Mouse (Mus musculus) ES-E14 (cell line): Measurements from ENCODE around the gene Cct7. TPM values are rescaled to one million over a fixed set of nuclear protein-coding genes. Genes with fewer than 3 reads are reported as not detected.

Experiments
- DNase-seq: peaks from one replicate; pipeline ENCODE4 v3.0.0-alpha.2; 2013; ENCODE audit warnings: low read depth, low spot score
- H3K27ac ChIP-seq: 2 replicates; pipeline ENCODE4 v1.5.1; 2012; ENCODE audit warnings: low read depth, mild to moderate bottlenecking, low read length, moderate library complexity, mixed read lengths; ENCODE audit not compliant: poor library complexity, insufficient read depth, severe bottlenecking
- H3K36me3 ChIP-seq: 2 replicates; pipeline ENCODE4 v1.6.1; 2012; ENCODE audit warnings: mild to moderate bottlenecking, low read length, moderate library complexity, mixed read lengths; ENCODE audit not compliant: control insufficient read depth, poor library complexity, insufficient read depth, severe bottlenecking
- H3K4me1 ChIP-seq, 2 experiments: fragments of 150-350 bp in 1 of 2; sonication (generic) in 1 of 2; 2 replicates each; pipeline ENCODE4 v1.6.1; 2012; ENCODE audit warnings: low read length in 2 of 2, mild to moderate bottlenecking in 1 of 2, mixed read lengths in 1 of 2; ENCODE audit not compliant: control insufficient read depth in 2 of 2, insufficient read depth in 2 of 2, poor library complexity in 1 of 2
- H3K4me3 ChIP-seq, 2 experiments: fragments of 150-350 bp in 1 of 2; sonication (generic) in 1 of 2; 2 replicates each; pipeline ENCODE4 v1.5.1; 2012; ENCODE audit warnings: low read length in 2 of 2, low read depth in 1 of 2, mild to moderate bottlenecking in 1 of 2, mixed read lengths in 1 of 2; ENCODE audit not compliant: insufficient read depth in 1 of 2, poor library complexity in 1 of 2, severe bottlenecking in 1 of 2
- H3K9ac ChIP-seq: 2 replicates; pipeline ENCODE4 v1.6.1; 2012; ENCODE audit warnings: low read depth, mild to moderate bottlenecking, low read length, mixed read lengths; ENCODE audit not compliant: poor library complexity, insufficient read depth, severe bottlenecking
- H3K9me3 ChIP-seq: fragments of 150-350 bp; sonication (generic); 2 replicates; pipeline ENCODE4 v1.6.1; 2012; ENCODE audit warnings: low read depth, mild to moderate bottlenecking, low read length; ENCODE audit not compliant: control insufficient read depth, insufficient read depth
- CHD2 ChIP-seq: IDR thresholded peaks from 2 replicates; pipeline ENCODE4 v1.6.1; 2014; ENCODE audit warnings: mild to moderate bottlenecking, low read depth, low read length, inconsistent platforms
- HCFC1 ChIP-seq: IDR thresholded peaks from 2 replicates; pipeline ENCODE4 v1.6.1; 2012; ENCODE audit warnings: low read length, inconsistent platforms, borderline replicate concordance; ENCODE audit not compliant: insufficient read depth
- MAFK ChIP-seq: IDR thresholded peaks from 2 replicates; pipeline ENCODE4 v1.6.1; 2014; ENCODE audit warnings: mild to moderate bottlenecking, low read depth, low read length, inconsistent platforms; ENCODE audit not compliant: insufficient read depth
- ZC3H11A ChIP-seq: IDR thresholded peaks from 2 replicates; pipeline ENCODE4 v1.6.1; 2012; ENCODE audit warnings: low read depth, mild to moderate bottlenecking, inconsistent platforms, low read length, borderline replicate concordance
- ZNF384 ChIP-seq: IDR thresholded peaks from 2 replicates; pipeline ENCODE4 v1.6.1; 2012; ENCODE audit warnings: low read depth, low read length, inconsistent platforms
- in situ Hi-C, 2 experiments: fragments of 600-800 bp; cut with MboI; formaldehyde crosslinking; loops; one replicate each; pipeline ENCODE4 v1.15.1; 2025; ENCODE audit warnings: low sequenced_read_pairs in 2 of 2, inconsistent platforms in 1 of 2; ENCODE audit not compliant: unreplicated experiment in 2 of 2
- total RNA-seq: library from RNA; depleted of rRNA; stranded (reverse); fragments of 300-350 nt; gene quantifications from 2 replicates; pipeline ENCODE4 v1.2.3, GENCODE M21; 2012

The Cct7 gene
- total RNA-seq, 1 experiment = 584 TPM

DNA sequence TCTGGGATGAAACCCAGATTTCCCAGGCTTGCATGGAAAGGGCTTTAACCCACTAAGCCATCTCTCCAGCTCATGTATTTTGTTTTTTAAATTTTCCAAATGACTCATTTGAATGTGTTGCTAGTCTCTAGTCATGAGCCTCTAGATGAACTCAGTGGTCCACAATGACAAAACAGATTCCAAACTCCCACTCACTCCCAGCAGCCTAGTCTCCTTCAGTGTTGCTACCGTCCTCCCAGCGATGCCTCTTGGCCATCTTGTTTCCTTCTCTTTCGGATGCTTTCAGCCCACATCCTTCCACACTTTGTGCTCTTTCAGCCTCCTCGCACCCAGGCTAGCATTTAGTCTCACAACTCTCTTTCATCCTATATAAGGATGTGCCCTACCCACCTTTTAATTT lies 38.9 kb downstream of the Cct7 start:
- in situ Hi-C loops = no loop called here
- no peaks in the 10 kb centered on the region for H3K36me3 ChIP-seq
- H3K4me3 ChIP-seq = no peak overlapping the region
- peaks cover 0 to 9% of the 10 kb centered on the region in 2 experiments; a peak in 2 of 4 replicates for H3K4me1 ChIP-seq
- TF ChIP-seq ZC3H11A (no peak), CHD2 (no peak), HCFC1 (no peak), ZNF384 (no peak), MAFK (no peak)
- no peak overlapping the region for H3K27ac ChIP-seq
- DNase-seq = no peak
- no peaks in the 10 kb centered on the region for H3K9me3 ChIP-seq
- H3K9ac ChIP-seq = peak overlapping the region; percentile 36; the same call in 1 of the 2 replicates

- peaks cover 0 to 9% of the 10 kb centered on the region in 2 experiments; a peak in 2 of 4 replicates for H3K4me1 ChIP-seq
- no peak overlapping the region for H3K4me3 ChIP-seq
- DNase-seq = no peak
- in situ Hi-C loops = no loop called here
- no peaks in the 10 kb centered on the region for H3K9me3 ChIP-seq
- no peak overlapping the region for H3K9ac ChIP-seq
- TF ChIP-seq ZNF384 (no peak), CHD2 (no peak), MAFK (no peak), HCFC1 (no peak), ZC3H11A (no peak)
- H3K27ac ChIP-seq = no peak overlapping the region
- no peaks in the 10 kb centered on the region for H3K36me3 ChIP-seq
Measured at GRCm38 (mm10) chr6:85491606-85492005, 40.3 kb downstream of the Cct7 start.

GRCm38 (mm10) chr6:85496976-85497375 lies 45.7 kb downstream of the Cct7 start:
- TF ChIP-seq CHD2 (no peak), HCFC1 (no peak), ZNF384 (no peak), MAFK (no peak), ZC3H11A (no peak)
- H3K4me3 ChIP-seq = no peak overlapping the region
- H3K36me3 ChIP-seq = no peaks in the 10 kb centered on the region
- in situ Hi-C loops = no loop called here
- no peak overlapping the region for H3K27ac ChIP-seq
- DNase-seq = no peak
- peaks cover 0 to 5% of the 10 kb centered on the region in 2 experiments; a peak in 1 of 4 replicates for H3K4me1 ChIP-seq
- H3K9ac ChIP-seq = no peak overlapping the region
- H3K9me3 ChIP-seq = no peaks in the 10 kb centered on the region

- in situ Hi-C loops = no loop called here
- H3K36me3 ChIP-seq = no peaks in the 10 kb centered on the region
- H3K4me3 ChIP-seq = no peak overlapping the region
- TF ChIP-seq ZNF384 (0 out of 2 replicates have a peak, but pooled peaks have one; percentile 11), CHD2 (no peak)
- no peak overlapping the region for H3K27ac ChIP-seq
- DNase-seq = no peak
- H3K4me1 ChIP-seq = peaks cover 0 to 9% of the 10 kb centered on the region in 2 experiments; a peak in 1 of 4 replicates
- H3K9me3 ChIP-seq = no peaks in the 10 kb centered on the region
- no peak overlapping the region for H3K9ac ChIP-seq
Measured at GRCm38 (mm10) chr6:85498147-85498546, 46.8 kb downstream of the Cct7 start.

GRCm38 (mm10) chr6:85500416-85500815 lies 49.1 kb downstream of the Cct7 start:
- Histone ChIP-seq H3K4me3 (no peak overlapping the region), H3K27ac (no peak overlapping the region), H3K9ac (no peak overlapping the region), H3K9me3 (no peaks in the 10 kb centered on the region), H3K36me3 (no peaks in the 10 kb centered on the region), H3K4me1 (peaks cover 0 to 12% of the 10 kb centered on the region in 2 experiments; a peak in 1 of 4 replicates)
- TF ChIP-seq MAFK (no peak), CHD2 (no peak), ZNF384 (no peak), ZC3H11A (no peak), HCFC1 (no peak)
- in situ Hi-C loops = no loop called here
- no peak for DNase-seq
